Mouse (Mus musculus): ENCODE data around the gene Gm3095.
"Not testable (repeated sequence)": the region's sequence is repeated elsewhere in the genome, so short reads cannot be mapped to it uniquely, and the experiment has no call there.

Gene Gm3095

GRCm38 (mm10) chr14:3963247-3963646 is at the start of gene Gm3095:
Gene Gm3095, plus strand, starts transcription at chr14:3963547.
- DNase-seq (ENCODE audit: low spot score in 2 of 2) = not testable (repeated sequence)

GRCm38 (mm10) chr14:3931456-3931855 is 31.9 kb upstream of the Gm3095 start, which contains the start of gene Gm3029:
Gene Gm3029, plus strand, starts transcription at chr14:3931756.
- not testable (repeated sequence) for DNase-seq (ENCODE audit: low spot score in 2 of 2)

- DNase-seq (ENCODE audit: low spot score in 2 of 2) = not testable (repeated sequence)
Measured at GRCm38 (mm10) chr14:3998094-3998493, 34.7 kb downstream of the Gm3095 start, which contains the start of gene Gm3099. Gene Gm3099, plus strand, starts transcription at chr14:3998394.

All from urinary bladder, postnatal 36 days (tissue).